Mouse (Mus musculus): ENCODE data around the gene Gde1. TPM values are rescaled to one million over a fixed set of nuclear protein-coding genes. Genes with fewer than 3 reads are reported as not detected.

The Gde1 gene
- polyA plus RNA-seq, 1 experiment from 2014 or later, result 148 TPM

- Histone ChIP-seq H3K9me3 (replicated peaks; ENCODE audit: low read length) (no peaks in the 10 kb centered on the region), H3K4me2 (ENCODE audit: low read length) (no peak overlapping the region), H3K9ac (ENCODE audit: low read depth, low read length) (no peak overlapping the region), H3K4me1 (replicated peaks; ENCODE audit: insufficient read depth, low read length) (0 out of 2 replicates have a peak, but pooled peaks cover 1% of the 10 kb centered on the region), H3K36me3 (ENCODE audit: insufficient read depth, low read length) (peaks cover 18% of the 10 kb centered on the region), H3K27ac (no peak overlapping the region), H3K4me3 (replicated peaks; ENCODE audit: low read depth, low read length) (no peak overlapping the region), H3K27me3 (ENCODE audit: insufficient read depth, low read length) (no peaks in the 10 kb centered on the region)
- no peak for ATAC-seq (replicated peaks; ENCODE audit: low FRiP score, low read depth)
- no peak for DNase-seq (ENCODE audit: low spot score)
- WGBS, result 89% methylated on average over 9 of the region's 9 CpGs
- TF ChIP-seq CTCF (IDR thresholded peaks at IDR 0.05; ENCODE audit: low read depth), result no peak
Measured at GRCm38 (mm10) chr7:118698882-118699281, 6.7 kb downstream of the Gde1 start.

- H3K9ac ChIP-seq (ENCODE audit: low read depth, low read length), result no peak overlapping the region
- H3K9me3 ChIP-seq (replicated peaks; ENCODE audit: low read length), result no peaks in the 10 kb centered on the region
- H3K4me1 ChIP-seq (replicated peaks; ENCODE audit: insufficient read depth, low read length), result no peaks in the 10 kb centered on the region
- peaks cover 19% of the 10 kb centered on the region for H3K36me3 ChIP-seq (ENCODE audit: insufficient read depth, low read length)
- ATAC-seq (replicated peaks; ENCODE audit: low FRiP score, low read depth) (no peak), DNase-seq (ENCODE audit: low spot score) (no peak)
- H3K27ac ChIP-seq, result no peak overlapping the region
- no peak overlapping the region for H3K4me3 ChIP-seq (replicated peaks; ENCODE audit: low read depth, low read length)
- H3K27me3 ChIP-seq (ENCODE audit: insufficient read depth, low read length), result no peaks in the 10 kb centered on the region
- H3K4me2 ChIP-seq (ENCODE audit: low read length), result no peak overlapping the region
- 71% methylated on average over 4 of the region's 4 CpGs for WGBS
- TF ChIP-seq CTCF (IDR thresholded peaks at IDR 0.05; ENCODE audit: low read depth), result no peak
Measured at GRCm38 (mm10) chr7:118697168-118697567, 8.4 kb downstream of the Gde1 start.

- DNase-seq (ENCODE audit: low spot score) (no peak), ATAC-seq (replicated peaks; ENCODE audit: low FRiP score, low read depth) (no peak)
- Histone ChIP-seq H3K9me3 (replicated peaks; ENCODE audit: low read length) (no peaks in the 10 kb centered on the region), H3K4me3 (replicated peaks; ENCODE audit: low read depth, low read length) (no peak overlapping the region), H3K27me3 (ENCODE audit: insufficient read depth, low read length) (no peaks in the 10 kb centered on the region), H3K9ac (ENCODE audit: low read depth, low read length) (no peak overlapping the region), H3K36me3 (ENCODE audit: insufficient read depth, low read length) (peaks cover 27% of the 10 kb centered on the region), H3K4me2 (ENCODE audit: low read length) (no peak overlapping the region), H3K4me1 (replicated peaks; ENCODE audit: insufficient read depth, low read length) (no peaks in the 10 kb centered on the region), H3K27ac (no peak overlapping the region)
- no peak for TF ChIP-seq CTCF (IDR thresholded peaks at IDR 0.05; ENCODE audit: low read depth)
- 96% methylated on average over 6 of the region's 6 CpGs for WGBS
Measured at GRCm38 (mm10) chr7:118696146-118696545, 9.4 kb downstream of the Gde1 start.

- peaks cover 45% of the 10 kb centered on the region for H3K36me3 ChIP-seq (ENCODE audit: insufficient read depth, low read length)
- no peaks in the 10 kb centered on the region for H3K9me3 ChIP-seq (replicated peaks; ENCODE audit: low read length)
- H3K27ac ChIP-seq, result no peak overlapping the region
- H3K4me1 ChIP-seq (replicated peaks; ENCODE audit: insufficient read depth, low read length), result no peaks in the 10 kb centered on the region
- H3K27me3 ChIP-seq (ENCODE audit: insufficient read depth, low read length), result no peaks in the 10 kb centered on the region
- no peak for ATAC-seq (replicated peaks; ENCODE audit: low FRiP score, low read depth)
- WGBS, result 79% methylated on average over 2 of the region's 2 CpGs
- H3K4me3 ChIP-seq (replicated peaks; ENCODE audit: low read depth, low read length), result no peak overlapping the region
- no peak overlapping the region for H3K4me2 ChIP-seq (ENCODE audit: low read length)
- TF ChIP-seq CTCF (IDR thresholded peaks at IDR 0.05; ENCODE audit: low read depth), result no peak
- H3K9ac ChIP-seq (ENCODE audit: low read depth, low read length), result no peak overlapping the region
- DNase-seq (ENCODE audit: low spot score), result no peak
Measured at GRCm38 (mm10) chr7:118691287-118691686, 14.3 kb downstream of the Gde1 start.

- H3K27me3 ChIP-seq (ENCODE audit: insufficient read depth, low read length), result no peaks in the 10 kb centered on the region
- peaks cover 39% of the 10 kb centered on the region for H3K36me3 ChIP-seq (ENCODE audit: insufficient read depth, low read length)
Measured at GRCm38 (mm10) chr7:118689088-118689487, 16.5 kb downstream of the Gde1 start.

GRCm38 (mm10) chr7:118688199-118688598, 17.4 kb downstream of the Gde1 start:
- DNase-seq (ENCODE audit: low spot score), result peak; percentile 78
- no peaks in the 10 kb centered on the region for H3K9me3 ChIP-seq (replicated peaks; ENCODE audit: low read length)
- no peaks in the 10 kb centered on the region for H3K4me1 ChIP-seq (replicated peaks; ENCODE audit: insufficient read depth, low read length)
- no peaks in the 10 kb centered on the region for H3K27me3 ChIP-seq (ENCODE audit: insufficient read depth, low read length)
- no peak for ATAC-seq (replicated peaks; ENCODE audit: low FRiP score, low read depth)
- H3K36me3 ChIP-seq (ENCODE audit: insufficient read depth, low read length), result peaks cover 37% of the 10 kb centered on the region
- H3K9ac ChIP-seq (ENCODE audit: low read depth, low read length), result no peak overlapping the region
- no peak overlapping the region for H3K27ac ChIP-seq
- TF ChIP-seq CTCF (IDR thresholded peaks at IDR 0.05; ENCODE audit: low read depth), result peak; percentile 93
- 26% methylated on average over 5 of the region's 5 CpGs for WGBS
- no peak overlapping the region for H3K4me2 ChIP-seq (ENCODE audit: low read length)
- no peak overlapping the region for H3K4me3 ChIP-seq (replicated peaks; ENCODE audit: low read depth, low read length)

More at GRCm38 (mm10) chr7:118689088-118689487, 16.5 kb downstream of the Gde1 start:
- 84% methylated on average over 7 of the region's 7 CpGs for WGBS
- no peaks in the 10 kb centered on the region for H3K9me3 ChIP-seq (replicated peaks; ENCODE audit: low read length)
- H3K4me1 ChIP-seq (replicated peaks; ENCODE audit: insufficient read depth, low read length), result no peaks in the 10 kb centered on the region
- no peak overlapping the region for H3K4me2 ChIP-seq (ENCODE audit: low read length)
- ATAC-seq (replicated peaks; ENCODE audit: low FRiP score, low read depth) (no peak), DNase-seq (ENCODE audit: low spot score) (no peak)
- no peak overlapping the region for H3K4me3 ChIP-seq (replicated peaks; ENCODE audit: low read depth, low read length)
- TF ChIP-seq CTCF (IDR thresholded peaks at IDR 0.05; ENCODE audit: low read depth), result no peak
- H3K9ac ChIP-seq (ENCODE audit: low read depth, low read length), result no peak overlapping the region
- no peak overlapping the region for H3K27ac ChIP-seq

- Histone ChIP-seq H3K9ac (ENCODE audit: low read depth, low read length) (no peak overlapping the region), H3K36me3 (ENCODE audit: insufficient read depth, low read length) (no peaks in the 10 kb centered on the region), H3K9me3 (replicated peaks; ENCODE audit: low read length) (no peaks in the 10 kb centered on the region), H3K27ac (no peak overlapping the region), H3K4me2 (ENCODE audit: low read length) (no peak overlapping the region), H3K4me1 (replicated peaks; ENCODE audit: insufficient read depth, low read length) (no peaks in the 10 kb centered on the region), H3K4me3 (replicated peaks; ENCODE audit: low read depth, low read length) (no peak overlapping the region), H3K27me3 (ENCODE audit: insufficient read depth, low read length) (no peaks in the 10 kb centered on the region)
- ATAC-seq (replicated peaks; ENCODE audit: low FRiP score, low read depth), result no peak
- WGBS, result 91% methylated on average over 4 of the region's 4 CpGs
- TF ChIP-seq CTCF (IDR thresholded peaks at IDR 0.05; ENCODE audit: low read depth), result no peak
- DNase-seq (ENCODE audit: low spot score), result no peak
Measured at GRCm38 (mm10) chr7:118676826-118677225, 28.8 kb downstream of the Gde1 start.

Measured in kidney, postnatal 0 days (tissue).